Mouse (Mus musculus) liver, adult 2 months (tissue): ENCODE data around the gene Smg8. TPM values are rescaled to one million over a fixed set of nuclear protein-coding genes. Genes with fewer than 3 reads are reported as not detected.
A peak's percentile ranks its signal among the peaks of the same experiment; 100 is the strongest.

Experiments
- DNase-seq: peaks from one replicate; pipeline ENCODE4 v3.0.0-alpha.2; 2011; ENCODE audit warnings: low read depth, low spot score; ENCODE audit errors: extremely low read depth
- H3K27ac ChIP-seq: fragments of 200-500 bp; replicated peaks from 2 replicates; pipeline ENCODE4 v1.5.1; 2012; ENCODE audit warnings: low read depth, mild to moderate bottlenecking, control low read depth, inconsistent platforms, low read length; ENCODE audit not compliant: insufficient read depth
- H3K27me3 ChIP-seq: fragments of 200-500 bp; 2 replicates; pipeline ENCODE4 v1.6.1; 2012; ENCODE audit warnings: mild to moderate bottlenecking, moderate library complexity, low read length, inconsistent platforms; ENCODE audit not compliant: control insufficient read depth, insufficient read depth
- H3K36me3 ChIP-seq: fragments of 200-500 bp; 2 replicates; pipeline ENCODE4 v1.6.1; 2012; ENCODE audit warnings: low read length, inconsistent platforms; ENCODE audit not compliant: control insufficient read depth, insufficient read depth
- H3K4me1 ChIP-seq: fragments of 200-500 bp; 2 replicates; pipeline ENCODE4 v1.6.1; 2011; ENCODE audit warnings: low read length; ENCODE audit not compliant: control insufficient read depth, insufficient read depth
- H3K4me3 ChIP-seq: fragments of 200-500 bp; 2 replicates; pipeline ENCODE4 v1.5.1; 2011; ENCODE audit warnings: low read depth, mild to moderate bottlenecking, control low read depth, low read length, moderate library complexity; ENCODE audit not compliant: insufficient read depth
- H3K79me2 ChIP-seq: fragments of 200-500 bp; 2 replicates; pipeline ENCODE4 v1.6.1; 2012; ENCODE audit warnings: inconsistent platforms, mild to moderate bottlenecking, low read length, moderate library complexity; ENCODE audit not compliant: control insufficient read depth, insufficient read depth
- H3K9ac ChIP-seq: fragments of 200-500 bp; 2 replicates; pipeline ENCODE4 v1.6.1; 2012; ENCODE audit warnings: low read depth, mild to moderate bottlenecking, control low read depth, inconsistent platforms, low read length
- CTCF ChIP-seq: fragments of 200-500 bp; IDR thresholded peaks from 2 replicates; pipeline ENCODE4 v1.5.1; 2011; ENCODE audit warnings: low read depth, low read length, control low read depth
- POLR2A ChIP-seq: fragments of 200-500 bp; IDR thresholded peaks from 2 replicates; pipeline ENCODE4 v1.6.1; 2011; ENCODE audit warnings: low read length, control low read depth; ENCODE audit not compliant: insufficient read depth; ENCODE audit errors: extremely low read depth
- WGBS: fragments of 180-500 bp; shearing (Covaris S2); methylation state at CpG from one replicate; pipeline ENCODE4 v1.1.7; 2018; 5-methylcytosine and 5-hydroxymethylcytosine counted together
- polyA plus RNA-seq: library from polyadenylated mRNA; depleted of rRNA; stranded (reverse); fragments of >200 nt; gene quantifications from 2 replicates; pipeline ENCODE4 v1.2.3, GENCODE M21; 2012; rRNA removed
- total RNA-seq: library from RNA; depleted of rRNA; stranded (reverse); fragments of >200 nt; gene quantifications from 2 replicates; pipeline ENCODE4 v1.2.3, GENCODE M21; 2014; rRNA removed

Gene Smg8
- total and polyA plus RNA-seq, 2 experiments = 3.8 to 4.5 TPM

DNA sequence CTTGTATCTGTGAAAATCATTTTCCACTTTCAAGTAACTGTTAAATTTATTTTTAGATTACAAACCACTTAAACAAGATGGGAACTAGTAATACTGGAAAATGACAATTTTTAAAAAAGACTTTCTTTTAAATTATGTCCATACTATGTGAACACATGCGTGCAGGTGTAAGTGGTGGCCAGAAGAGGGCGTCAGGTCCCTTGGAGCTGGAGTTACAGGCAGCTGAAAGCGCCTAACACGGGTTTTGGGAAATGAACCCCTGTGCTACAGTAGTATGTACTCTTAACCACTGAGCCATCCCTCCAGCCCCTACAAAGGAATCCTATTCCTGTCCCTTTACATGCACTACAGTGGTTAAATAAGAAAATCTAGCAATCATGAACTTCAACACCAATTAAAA is 50.4 kb downstream of the Smg8 start:
- WGBS = 68% methylated on average over 4 of the region's 4 CpGs
- no peaks in the 10 kb centered on the region for H3K27me3 ChIP-seq
- TF ChIP-seq POLR2A = no peak
- TF ChIP-seq CTCF = peak; percentile 33; the same call in 1 of the 2 replicates
- no peaks in the 10 kb centered on the region for H3K4me1 ChIP-seq
- no peak overlapping the region for H3K9ac ChIP-seq
- no peaks in the 10 kb centered on the region for H3K36me3 ChIP-seq
- no peak overlapping the region for H3K27ac ChIP-seq
- no peaks in the 10 kb centered on the region for H3K79me2 ChIP-seq
- DNase-seq = no peak
- no peak overlapping the region for H3K4me3 ChIP-seq

- no peaks in the 10 kb centered on the region for H3K27me3 ChIP-seq
- TF ChIP-seq POLR2A (no peak), CTCF (no peak)
- no peak overlapping the region for H3K27ac ChIP-seq
- no peak overlapping the region for H3K9ac ChIP-seq
- H3K4me3 ChIP-seq = no peak overlapping the region
- no peaks in the 10 kb centered on the region for H3K36me3 ChIP-seq
- no peak for DNase-seq
- H3K79me2 ChIP-seq = no peaks in the 10 kb centered on the region
- WGBS = 87% methylated on average over 3 of the region's 3 CpGs
- peaks cover 6% of the 10 kb centered on the region for H3K4me1 ChIP-seq
These were observed 58.4 kb downstream of the Smg8 start for GRCm38 (mm10) chr11:87028212-87028611.

Other genes with a start within 250 kb of the Smg8 start
- gene Ypel2, start 93.1 kb downstream of the Smg8 start, total RNA-seq = 6.2 and 9.7 TPM in 2 replicates
- 5.1 and 6.6 TPM in 2 replicates for gene Ypel2, start 93.1 kb downstream of the Smg8 start, polyA plus RNA-seq
- gene Gdpd1, start 12.7 kb downstream of the Smg8 start, total RNA-seq = 0.92 and 1.1 TPM in 2 replicates
- 0.17 and 0.48 TPM in 2 replicates for gene Gdpd1, start 12.7 kb downstream of the Smg8 start, polyA plus RNA-seq
- gene Prr11, start 21.9 kb upstream of the Smg8 start, total RNA-seq = 0.13 TPM in 1 of 2 replicates, not detected in the other
- gene Prr11, start 21.9 kb upstream of the Smg8 start, polyA plus RNA-seq = 0.04 and 0.06 TPM in 2 replicates
- gene Ska2, start 22.5 kb upstream of the Smg8 start, total RNA-seq = 1.4 and 1.9 TPM in 2 replicates
- gene Ska2, start 22.5 kb upstream of the Smg8 start, polyA plus RNA-seq = 0.31 and 0.56 TPM in 2 replicates
- gene Trim37, start 40.3 kb upstream of the Smg8 start, total RNA-seq = 6.3 and 7.6 TPM in 2 replicates
- gene Trim37, start 40.3 kb upstream of the Smg8 start, polyA plus RNA-seq = 1.2 and 1.9 TPM in 2 replicates